Mouse (Mus musculus) forebrain, embryonic 12.5 days (tissue): ENCODE data around the gene Irak3. TPM values are rescaled to one million over a fixed set of nuclear protein-coding genes. Genes with fewer than 3 reads are reported as not detected.
"Not testable (repeated sequence)": the region's sequence is repeated elsewhere in the genome, so short reads cannot be mapped to it uniquely, and the experiment has no call there.

Experiments
- ATAC-seq: fragments of 200-750 bp; cut with Nextera tagmentation; 2 replicates; pipeline ENCODE4 v1.8.0; 2017; ENCODE audit warnings: moderate TSS enrichment; ENCODE audit not compliant: low FRiP score
- H3K27ac ChIP-seq: fragments of 300-500 bp; sonication (generic); 2 replicates; pipeline ENCODE4 v1.5.1; 2016; ENCODE audit warnings: mild to moderate bottlenecking
- H3K27me3 ChIP-seq: fragments of 300-500 bp; sonication (generic); 2 replicates; pipeline ENCODE4 v1.6.1; 2016; ENCODE audit warnings: mild to moderate bottlenecking
- H3K36me3 ChIP-seq: fragments of 300-500 bp; sonication (generic); replicated peaks from 2 replicates; pipeline ENCODE4 v1.6.1; 2016; ENCODE audit warnings: mild to moderate bottlenecking
- H3K4me1 ChIP-seq: fragments of 300-500 bp; sonication (generic); 2 replicates; pipeline ENCODE4 v1.6.1; 2016
- H3K4me2 ChIP-seq: fragments of 300-500 bp; sonication (generic); 2 replicates; pipeline ENCODE4 v1.6.1; 2016; ENCODE audit warnings: mild to moderate bottlenecking, moderate library complexity
- H3K4me3 ChIP-seq: fragments of 300-500 bp; sonication (generic); replicated peaks from 2 replicates; pipeline ENCODE4 v1.5.1; 2016; ENCODE audit warnings: mild to moderate bottlenecking
- H3K9ac ChIP-seq: fragments of 300-500 bp; sonication (generic); 2 replicates; pipeline ENCODE4 v1.6.1; 2016; ENCODE audit warnings: mild to moderate bottlenecking
- H3K9me3 ChIP-seq: fragments of 300-500 bp; sonication (generic); 2 replicates; pipeline ENCODE4 v1.6.1; 2016
- WGBS: fragments of 180-500 bp; shearing (Covaris S2); methylation state at CpG from one replicate; pipeline ENCODE4 v1.1.7; 2016; 5-methylcytosine and 5-hydroxymethylcytosine counted together
- polyA plus RNA-seq: library from polyadenylated mRNA; unstranded; fragments of >200 nt; fragmentation: Nextera tagmentation; extraction: Ambion mirVana; gene quantifications from 2 replicates; pipeline ENCODE4 v1.2.1, GENCODE M21; 2016

Gene Irak3
- polyA plus RNA-seq, 1 experiment from 2014 or later: 0.51 TPM

GRCm38 (mm10) chr10:120220776-120221175 lies 18.8 kb upstream of the Irak3 start:
- Histone ChIP-seq H3K9me3 (no peaks in the 10 kb centered on the region), H3K36me3 (peaks cover 26% of the 10 kb centered on the region), H3K4me3 (no peak overlapping the region), H3K27ac (no peak overlapping the region), H3K27me3 (no peaks in the 10 kb centered on the region), H3K4me1 (no peaks in the 10 kb centered on the region), H3K4me2 (no peak overlapping the region), H3K9ac (no peak overlapping the region)
- no peak for ATAC-seq
- 91% methylated on average over 7 of the region's 7 CpGs for whole genome bisulfite sequencing

GRCm38 (mm10) chr10:120219578-120220359 lies 17.8 kb upstream of the Irak3 start:
- 90% methylated on average over 14 of the region's 14 CpGs for WGBS
- Histone ChIP-seq H3K27me3 (no peaks in the 10 kb centered on the region), H3K36me3 (peaks cover 26% of the 10 kb centered on the region), H3K9ac (no peak overlapping the region), H3K4me3 (no peak overlapping the region), H3K4me2 (no peak overlapping the region), H3K4me1 (no peaks in the 10 kb centered on the region), H3K27ac (no peak overlapping the region), H3K9me3 (no peaks in the 10 kb centered on the region)
- no peak for ATAC-seq

- no peak for ATAC-seq
- Histone ChIP-seq H3K4me1 (no peaks in the 10 kb centered on the region), H3K27me3 (no peaks in the 10 kb centered on the region), H3K4me3 (no peak overlapping the region), H3K27ac (no peak overlapping the region), H3K36me3 (peaks cover 20% of the 10 kb centered on the region), H3K4me2 (no peak overlapping the region), H3K9me3 (no peaks in the 10 kb centered on the region), H3K9ac (no peak overlapping the region)
- WGBS: 95% methylated on average over 10 of the region's 10 CpGs
These were observed 17.1 kb upstream of the Irak3 start for GRCm38 (mm10) chr10:120218996-120219395.

GRCm38 (mm10) chr10:120217099-120217498 lies 15.2 kb upstream of the Irak3 start:
- not testable (repeated sequence) for H3K9ac ChIP-seq, H3K9me3 ChIP-seq, H3K4me2 ChIP-seq, H3K4me1 ChIP-seq, H3K27me3 ChIP-seq, ATAC-seq, H3K27ac ChIP-seq, H3K4me3 ChIP-seq
- peaks cover 17% of the 10 kb centered on the region for H3K36me3 ChIP-seq
- WGBS: 85% methylated on average over 1 of the region's 1 CpGs

GRCm38 (mm10) chr10:120210096-120210495 lies 8.2 kb upstream of the Irak3 start:
- peaks cover 10% of the 10 kb centered on the region for H3K4me1 ChIP-seq
- WGBS: 91% methylated on average over 3 of the region's 3 CpGs
- H3K36me3 ChIP-seq: 0 out of 2 replicates have a peak, but pooled peaks cover 5% of the 10 kb centered on the region
- ATAC-seq: no peak
- H3K4me2 ChIP-seq: peak overlapping the region; percentile 76; the same call in 1 of the 2 replicates
- peaks cover 5% of the 10 kb centered on the region for H3K9me3 ChIP-seq
- H3K27ac ChIP-seq: no peak overlapping the region
- H3K9ac ChIP-seq: no peak overlapping the region
- no peaks in the 10 kb centered on the region for H3K27me3 ChIP-seq
- H3K4me3 ChIP-seq: no peak overlapping the region

- 0 out of 2 replicates have a peak, but pooled peaks cover 5% of the 10 kb centered on the region for H3K36me3 ChIP-seq
- H3K4me3 ChIP-seq: peak overlapping the region; percentile 93
- peaks cover 5% of the 10 kb centered on the region for H3K9me3 ChIP-seq
- H3K4me1 ChIP-seq: peaks cover 10% of the 10 kb centered on the region
- no peak overlapping the region for H3K27ac ChIP-seq
- no peak for ATAC-seq
- H3K27me3 ChIP-seq: no peaks in the 10 kb centered on the region
- peak overlapping the region; percentile 76 for H3K4me2 ChIP-seq
- WGBS: 78% methylated on average over 6 of the region's 6 CpGs
- no peak overlapping the region for H3K9ac ChIP-seq
These were observed 7.6 kb upstream of the Irak3 start for GRCm38 (mm10) chr10:120209539-120209925.

GRCm38 (mm10) chr10:120208575-120209538 lies 6.9 kb upstream of the Irak3 start:
- H3K4me2 ChIP-seq: peak overlapping the region; percentile 76
- H3K36me3 ChIP-seq: 0 out of 2 replicates have a peak, but pooled peaks cover 5% of the 10 kb centered on the region
- H3K4me3 ChIP-seq: peak overlapping the region; percentile 93
- no peak overlapping the region for H3K27ac ChIP-seq
- H3K27me3 ChIP-seq: no peaks in the 10 kb centered on the region
- ATAC-seq: peak; percentile 90
- peaks cover 5% of the 10 kb centered on the region for H3K9me3 ChIP-seq
- H3K9ac ChIP-seq: peak overlapping the region; percentile 87
- peaks cover 10% of the 10 kb centered on the region for H3K4me1 ChIP-seq
- WGBS: 6% methylated on average over 53 of the region's 53 CpGs

GRCm38 (mm10) chr10:120208015-120208414 lies 6.1 kb upstream of the Irak3 start:
- no peak for ATAC-seq
- Histone ChIP-seq H3K4me3 (no peak overlapping the region), H3K4me1 (peaks cover 10% of the 10 kb centered on the region), H3K27me3 (peaks cover 7% of the 10 kb centered on the region; the same call in 1 of the 2 replicates), H3K36me3 (0 out of 2 replicates have a peak, but pooled peaks cover 5% of the 10 kb centered on the region), H3K4me2 (no peak overlapping the region), H3K9me3 (peaks cover 5% of the 10 kb centered on the region), H3K9ac (no peak overlapping the region), H3K27ac (no peak overlapping the region)
- WGBS: 89% methylated on average over 8 of the region's 8 CpGs

GRCm38 (mm10) chr10:120204591-120205210 lies 2.8 kb upstream of the Irak3 start:
- H3K27me3 ChIP-seq: peaks cover 32% of the 10 kb centered on the region
- H3K9ac ChIP-seq: no peak overlapping the region
- 86% methylated on average over 13 of the region's 13 CpGs for WGBS
- H3K9me3 ChIP-seq: no peaks in the 10 kb centered on the region
- H3K4me2 ChIP-seq: no peak overlapping the region
- no peak for ATAC-seq
- peaks cover 17% of the 10 kb centered on the region for H3K4me1 ChIP-seq
- H3K27ac ChIP-seq: no peak overlapping the region
- no peaks in the 10 kb centered on the region for H3K36me3 ChIP-seq
- H3K4me3 ChIP-seq: no peak overlapping the region

GRCm38 (mm10) chr10:120202467-120203250 lies 729 bp upstream of the Irak3 start:
- peaks cover 42% of the 10 kb centered on the region for H3K27me3 ChIP-seq
- H3K4me2 ChIP-seq: no peak overlapping the region
- no peak overlapping the region for H3K4me3 ChIP-seq
- no peak overlapping the region for H3K27ac ChIP-seq
- H3K36me3 ChIP-seq: no peaks in the 10 kb centered on the region
- 77% methylated on average over 16 of the region's 16 CpGs for WGBS
- H3K4me1 ChIP-seq: peaks cover 11% of the 10 kb centered on the region
- no peaks in the 10 kb centered on the region for H3K9me3 ChIP-seq
- no peak for ATAC-seq
- no peak overlapping the region for H3K9ac ChIP-seq

- H3K9me3 ChIP-seq: no peaks in the 10 kb centered on the region
- peak; percentile 70 for ATAC-seq
- peaks cover 11% of the 10 kb centered on the region for H3K4me1 ChIP-seq
- 1% methylated on average over 65 of the region's 65 CpGs for WGBS
- peak within 1 kb of the TSS; percentile 52 for H3K4me3 ChIP-seq
- H3K27me3 ChIP-seq: peaks cover 48% of the 10 kb centered on the region
- peak within 1 kb of the TSS; percentile 90 for H3K4me2 ChIP-seq
- H3K9ac ChIP-seq: peak within 1 kb of the TSS; percentile 50
- H3K36me3 ChIP-seq: no peaks in the 10 kb centered on the region
- no peak within 1 kb of the TSS for H3K27ac ChIP-seq
These were observed 604 bp downstream of the Irak3 start, which contains the start of gene Tmbim4 for GRCm38 (mm10) chr10:120201131-120201921. Gene Tmbim4 (plus strand): TSS chr10:120201590.
